Mouse (Mus musculus) erythroblast, adult 5-6 weeks (primary cell): ENCODE data around the gene Lin7b. TPM values are rescaled to one million over a fixed set of nuclear protein-coding genes. Genes with fewer than 3 reads are reported as not detected.
"Not testable (repeated sequence)": the region's sequence is repeated elsewhere in the genome, so short reads cannot be mapped to it uniquely, and the experiment has no call there.

Experiments used
- ATAC-seq: replicated peaks from 2 replicates; pipeline ENCODE4 v1.8.0; 2016; ENCODE audit warnings: moderate number of reproducible peaks, mild to moderate bottlenecking, moderate TSS enrichment, inconsistent platforms; ENCODE audit not compliant: poor library complexity, low FRiP score, severe bottlenecking
- total RNA-seq, 2 experiments: library from RNA; stranded (forward) in 1 of 2; stranded (reverse) in 1 of 2; fragments of 150-400 nt in 1 of 2; fragments of 200-764, 138-1000 nt in 1 of 2; gene quantifications; 2 replicates each; pipeline versions ENCODE4 v1.2.3 to v1.2.4; 2015 to 2017; ENCODE audit warnings: low replicate concordance in 2 of 2

The Lin7b gene
- total RNA-seq, 2 experiments from 2014 or later, result 5.4 TPM; not detected in 1

- ATAC-seq, result no peak
Measured at GRCm38 (mm10) chr7:45396787-45397186, 26.4 kb upstream of the Lin7b start.

DNA sequence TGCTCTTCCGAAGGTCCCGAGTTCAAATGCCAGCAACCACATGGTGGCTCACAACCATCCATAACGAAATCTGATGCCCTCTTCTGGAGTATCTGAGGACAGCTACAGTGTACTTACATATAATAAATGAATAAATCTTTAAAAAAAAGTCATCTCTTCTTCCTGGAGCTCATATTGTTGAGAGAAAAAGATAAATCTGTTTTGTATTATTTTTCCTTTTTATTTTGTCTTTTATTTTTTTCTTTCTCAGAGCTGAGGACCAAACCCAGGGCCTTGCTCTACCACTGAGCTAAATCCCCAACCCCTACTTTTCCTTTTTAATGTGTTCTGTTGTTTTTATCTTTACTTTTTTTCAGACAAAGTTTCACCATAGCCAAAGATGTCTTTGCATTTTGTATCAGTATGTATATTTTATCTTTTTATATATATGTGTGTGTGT lies 26.0 kb upstream of the Lin7b start:
- ATAC-seq, result not testable (repeated sequence)

DNA sequence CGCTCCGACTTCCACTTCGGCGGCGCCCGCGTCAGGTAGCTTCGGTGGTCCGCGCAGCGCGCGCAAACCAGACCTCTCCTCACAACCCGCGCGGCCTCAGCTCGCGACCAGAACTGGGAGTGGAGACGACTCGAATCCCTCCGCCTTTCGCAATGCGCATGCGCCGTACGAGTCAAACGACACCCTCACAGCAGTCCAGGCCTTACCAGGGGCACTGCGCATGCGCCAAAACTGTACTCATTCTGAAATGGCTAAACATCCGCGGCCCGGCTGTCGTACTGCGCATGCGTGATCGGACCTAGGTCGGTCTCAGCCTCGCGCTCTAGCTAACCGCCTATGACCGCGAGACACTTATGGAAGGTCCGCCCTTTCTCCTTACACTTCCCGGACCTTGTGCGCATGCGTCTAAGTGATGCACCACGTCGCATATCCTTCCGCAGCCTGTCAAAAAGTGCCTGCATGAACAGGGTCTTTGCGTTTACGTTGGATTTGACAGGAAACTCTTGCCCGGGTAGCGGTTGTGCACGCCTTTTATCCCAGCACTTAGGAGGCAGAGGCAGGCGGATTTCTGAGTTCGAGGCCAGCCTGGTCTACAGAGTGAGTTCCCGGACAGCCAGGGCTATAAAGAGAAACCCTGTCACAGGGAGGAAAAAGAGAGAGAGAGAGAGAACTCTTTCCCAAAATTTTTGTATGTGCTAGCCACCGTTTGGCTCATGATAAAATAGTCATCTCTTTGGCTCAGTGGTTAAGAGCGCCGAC lies 25.4 kb upstream of the Lin7b start, which contains the start of gene Snrnp70:
Gene Snrnp70, minus strand, starts transcription at position 165 of the 759 bp plus-strand sequence.
- ATAC-seq, result peak; percentile 93

DNA sequence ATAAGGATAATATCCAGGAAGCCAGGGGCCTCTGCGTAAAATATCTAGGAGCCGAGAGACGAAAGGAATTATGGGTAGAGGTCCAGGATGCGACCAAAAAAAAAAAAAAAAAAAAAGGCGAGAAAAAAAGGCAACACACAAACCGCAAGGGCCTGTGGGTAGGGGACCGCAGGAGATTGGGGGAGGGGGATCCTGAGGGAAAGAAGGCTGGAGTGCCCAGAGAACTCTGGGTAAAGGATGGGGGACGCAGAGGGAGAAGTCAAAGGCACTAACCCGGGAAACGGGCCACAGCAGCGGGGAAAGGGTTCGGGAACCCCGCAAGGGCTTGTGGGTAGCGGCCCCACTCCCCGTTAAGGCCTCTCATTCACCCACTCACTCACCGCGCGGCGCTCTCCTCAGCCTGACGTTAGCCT lies 24.8 kb upstream of the Lin7b start:
- peak; percentile 70 for ATAC-seq

DNA sequence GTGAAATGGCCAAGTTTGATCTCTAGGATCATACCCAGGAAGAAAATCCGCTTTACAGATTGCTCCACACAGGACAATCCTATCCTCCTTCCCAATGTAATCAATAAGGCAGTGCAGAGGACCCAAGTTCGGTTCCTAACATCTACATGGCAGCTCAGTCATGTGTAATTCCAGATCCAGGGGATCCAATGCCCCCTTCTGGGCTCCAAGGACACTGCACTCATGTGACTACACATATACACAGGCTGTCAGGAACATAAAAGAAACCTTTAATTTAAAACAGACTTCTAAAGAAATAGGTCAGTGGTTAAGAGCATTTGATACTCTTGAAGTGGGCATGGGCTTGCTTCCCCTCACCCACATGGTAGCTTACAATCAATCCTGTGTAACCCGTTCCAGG lies 15.7 kb upstream of the Lin7b start:
- no peak for ATAC-seq

DNA sequence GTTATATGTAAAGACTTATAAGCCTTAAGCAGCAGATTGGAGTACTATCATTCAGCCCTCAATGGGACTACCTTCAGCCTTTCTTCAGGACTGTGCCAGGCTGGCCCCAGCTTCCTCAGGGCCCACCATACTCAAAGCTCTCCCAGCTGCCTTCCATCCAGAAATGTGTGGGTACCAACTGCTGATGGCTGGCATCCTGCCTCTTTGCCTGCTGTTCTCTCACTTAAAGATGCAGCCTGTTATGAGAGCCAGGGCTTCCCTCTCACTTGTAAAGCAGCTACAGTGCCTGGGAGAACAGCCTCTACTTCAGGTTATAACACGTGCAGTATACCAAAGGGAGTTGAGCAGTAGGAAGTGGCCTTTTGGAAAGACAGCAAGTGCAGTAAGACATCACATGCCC lies 5.7 kb upstream of the Lin7b start:
- ATAC-seq, result no peak

DNA sequence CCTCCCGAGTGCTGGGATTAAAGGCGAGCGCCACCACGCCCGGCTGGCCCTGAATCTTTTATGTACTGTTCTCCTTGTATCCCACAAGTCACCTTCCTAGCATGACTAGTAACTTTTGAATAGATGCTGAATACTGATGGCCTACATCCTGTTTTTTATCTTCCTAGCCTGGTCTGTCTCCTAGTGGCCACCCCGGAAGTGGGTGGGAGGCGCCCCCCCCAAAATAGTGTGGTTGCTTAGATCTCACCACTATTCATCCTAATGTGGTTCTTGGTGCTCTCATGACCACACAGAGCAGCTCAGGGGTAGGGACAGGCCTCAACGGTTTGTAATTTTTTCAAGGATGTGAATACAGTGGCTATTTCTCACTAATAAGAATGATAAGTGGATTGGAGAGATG lies 4.2 kb upstream of the Lin7b start:
- no peak for ATAC-seq

- ATAC-seq, result no peak
Measured at GRCm38 (mm10) chr7:45372371-45372770, 2.0 kb upstream of the Lin7b start.

GRCm38 (mm10) chr7:45369836-45370474 lies 428 bp downstream of the Lin7b start:
- no peak for ATAC-seq

- ATAC-seq, result no peak
Measured at GRCm38 (mm10) chr7:45369022-45369745, 1.2 kb downstream of the Lin7b start.

GRCm38 (mm10) chr7:45368178-45368577 lies 2.2 kb downstream of the Lin7b start:
- ATAC-seq, result no peak

DNA sequence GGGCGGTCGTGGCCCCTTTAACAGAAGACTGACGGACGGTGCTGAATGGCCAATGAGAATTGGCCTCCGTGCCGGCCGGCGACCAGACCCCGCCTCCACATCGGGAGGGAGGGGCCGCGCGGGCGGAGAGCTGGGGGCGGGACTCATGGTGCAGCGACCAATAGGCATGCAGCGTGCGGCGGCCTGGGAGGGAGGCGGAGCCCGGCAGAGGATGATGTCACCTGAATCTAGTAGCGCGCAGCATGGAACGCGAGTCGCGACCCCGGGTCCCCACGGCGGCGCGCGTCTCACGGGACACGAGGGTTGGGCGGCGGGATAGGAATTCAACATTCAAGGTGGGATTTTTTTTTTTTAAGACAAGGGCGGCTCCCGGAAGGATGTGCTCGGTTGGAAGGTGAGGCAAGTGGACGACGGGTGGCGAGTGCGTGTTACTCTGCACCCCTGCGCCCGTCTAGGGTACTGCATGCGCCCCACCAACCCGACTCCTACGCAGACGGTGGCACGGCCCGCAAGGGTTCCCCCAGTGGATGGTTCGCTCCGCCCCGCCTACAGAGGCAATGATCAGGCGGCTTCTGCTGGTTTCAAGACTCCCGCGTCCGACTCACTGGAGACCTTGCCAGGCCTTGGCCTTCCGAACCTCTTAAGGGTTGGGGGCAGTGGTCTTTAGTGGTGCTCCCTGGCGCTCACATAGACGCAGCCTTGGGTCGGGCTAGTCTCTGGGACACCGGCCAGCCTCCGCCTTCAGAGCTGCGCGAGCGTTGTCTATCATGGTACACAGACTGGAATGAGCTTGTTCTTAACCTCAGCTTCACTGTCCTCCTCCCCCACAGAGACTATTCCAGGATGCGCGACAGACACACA lies 3.1 kb downstream of the Lin7b start:
- ATAC-seq, result peak; percentile 87

DNA sequence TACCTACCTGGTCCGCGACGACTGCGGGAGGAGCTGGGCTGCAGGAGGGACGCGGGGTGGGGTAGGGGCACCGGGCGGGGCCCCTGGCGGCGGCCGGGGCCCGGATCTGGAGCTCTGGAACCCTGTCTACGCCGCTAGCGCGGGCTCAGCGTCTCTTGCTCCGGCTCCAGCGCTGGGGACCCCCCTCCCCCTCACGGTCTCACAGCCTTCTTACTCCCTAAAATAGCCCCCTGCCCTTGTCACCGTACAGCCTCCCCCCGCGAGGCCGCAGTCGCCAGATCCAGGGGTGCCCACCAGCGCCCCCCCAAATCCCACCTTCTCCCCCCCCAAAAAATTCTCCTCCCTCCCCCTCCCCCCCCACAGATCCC lies 3.7 kb downstream of the Lin7b start, which contains the start of gene Ppfia3:
Gene Ppfia3, minus strand, starts transcription at position 368 of the 368 bp plus-strand sequence.
- no peak for ATAC-seq

GRCm38 (mm10) chr7:45365742-45366651 lies 4.4 kb downstream of the Lin7b start:
- no peak for ATAC-seq

DNA sequence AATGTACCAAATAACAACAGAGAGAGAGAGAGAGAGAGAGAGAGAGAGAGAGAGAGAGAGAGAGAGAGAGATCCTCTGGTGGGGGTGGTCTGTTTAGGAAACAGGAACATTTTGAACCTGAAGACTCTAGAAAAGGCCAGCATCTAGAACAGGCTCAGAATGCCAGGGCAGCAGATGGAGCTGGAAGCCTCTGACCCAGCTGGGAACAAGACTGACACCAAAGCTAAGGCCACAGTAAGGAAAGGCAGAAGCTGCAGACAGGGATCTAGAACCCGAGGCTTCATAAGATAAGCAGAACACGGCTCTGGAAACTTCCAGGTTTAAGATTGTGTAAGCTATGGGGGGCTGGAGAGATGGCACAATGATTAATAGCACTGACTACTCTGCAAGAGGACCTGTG lies 6.4 kb downstream of the Lin7b start:
- no peak for ATAC-seq

DNA sequence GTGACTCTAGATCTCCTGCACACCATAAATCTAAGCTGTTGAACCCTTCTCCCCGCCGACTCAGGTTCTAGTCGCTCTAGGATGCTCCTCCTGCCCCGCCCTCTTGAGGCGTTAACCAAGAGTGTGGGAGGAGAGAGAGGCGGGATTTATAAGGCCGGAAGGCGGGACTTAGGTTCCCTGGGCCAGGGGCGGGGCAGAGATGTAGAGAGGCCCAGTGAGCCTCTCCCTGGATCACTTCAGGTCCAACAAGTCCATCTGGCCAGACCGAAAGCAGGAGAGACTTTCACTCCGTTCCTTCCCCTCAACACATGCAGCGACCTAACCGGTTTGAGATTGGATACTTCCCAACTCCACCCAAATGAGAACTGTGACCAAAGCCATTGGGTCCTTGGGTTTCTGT lies 7.6 kb downstream of the Lin7b start:
- no peak for ATAC-seq

DNA sequence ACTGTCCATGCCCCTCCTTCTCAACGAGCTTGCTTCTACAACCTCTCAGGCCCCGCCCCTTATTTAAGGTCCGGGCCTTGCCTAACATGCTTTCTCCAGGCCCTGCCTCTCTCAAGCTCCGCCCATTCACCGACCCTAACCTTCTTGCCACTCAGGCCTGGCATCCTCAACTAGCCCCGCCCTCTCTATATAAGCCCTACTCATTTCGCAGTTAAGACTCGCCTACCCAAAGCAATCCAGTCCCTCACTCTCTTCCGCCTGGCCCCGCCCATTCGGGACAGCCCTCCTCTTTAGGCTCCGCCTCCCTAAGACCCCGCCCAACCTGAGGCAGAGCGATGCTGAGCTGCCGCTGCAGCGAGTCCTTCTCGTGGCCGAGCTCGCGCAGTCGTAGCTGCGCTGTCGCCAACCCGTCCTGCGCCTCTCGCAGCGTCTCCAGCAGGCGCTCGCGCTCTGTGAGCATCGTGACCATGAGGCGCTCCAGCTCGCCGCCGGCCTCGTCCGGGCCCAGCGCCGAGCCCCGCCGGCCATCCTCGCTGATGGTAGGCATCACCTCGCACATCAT lies 9.1 kb downstream of the Lin7b start:
- no peak for ATAC-seq

DNA sequence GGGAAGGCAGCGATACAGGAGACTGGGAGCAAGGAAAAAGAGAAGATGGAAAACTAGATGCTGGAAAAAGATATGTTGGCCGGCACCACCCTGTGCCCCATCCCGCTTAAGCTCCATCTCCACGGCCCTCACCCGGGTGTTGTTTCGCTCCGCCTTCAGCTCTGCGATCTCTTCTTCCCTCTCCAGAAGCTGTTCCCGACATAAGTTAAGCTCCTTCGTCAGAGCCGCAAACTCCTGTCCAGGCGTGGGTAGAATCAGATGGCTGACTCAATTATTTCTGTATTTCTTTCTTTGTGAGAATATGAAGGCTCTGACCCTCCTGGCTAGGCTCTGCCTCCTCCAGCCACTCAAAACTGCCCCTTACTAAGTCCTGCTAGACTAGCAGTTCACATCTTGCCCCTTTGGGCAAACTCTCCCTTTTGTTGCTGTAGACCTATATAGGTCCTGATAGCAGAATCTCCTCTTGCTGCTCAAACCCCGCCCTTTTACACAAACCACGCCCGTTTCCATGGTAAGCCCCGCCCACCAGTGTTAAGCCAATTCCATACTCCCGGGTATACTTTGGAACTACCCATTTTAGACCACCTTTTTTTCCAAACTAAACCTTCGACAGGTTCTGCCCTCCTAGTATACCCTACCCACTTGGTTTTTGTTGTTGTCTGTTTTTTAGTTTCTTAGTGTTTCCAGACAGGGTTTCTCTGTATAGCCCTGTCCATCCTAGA lies 9.8 kb downstream of the Lin7b start:
- no peak for ATAC-seq
